Mouse (Mus musculus): Measurements from ENCODE around the gene Cldn34d. TPM values are rescaled to one million over a fixed set of nuclear protein-coding genes. Genes with fewer than 3 reads are reported as not detected.

The Cldn34d gene
- total RNA-seq (2022) = not detected

GRCm38 (mm10) chrX:76602824-76603223, at the start of gene Cldn34d:
Gene Cldn34d (minus strand): TSS chrX:76602924.
- no peak for DNase-seq (ENCODE audit: low spot score in 2 of 2)

- no peak for DNase-seq (ENCODE audit: low spot score in 2 of 2)
Observed at GRCm38 (mm10) chrX:76598459-76599206, 4.1 kb downstream of the Cldn34d start.

Other genes starting within 250 kb of the Cldn34d start
- gene Cldn34b4, start 209.6 kb downstream of the Cldn34d start, total RNA-seq (2022) = not detected

Data from gastrocnemius, adult 8-10 months (tissue).